Mouse (Mus musculus): ENCODE measurements around the gene Nlgn2.

- TF ChIP-seq USF1 (IDR thresholded peaks at IDR 0.05; ENCODE audit: low read depth) (no peak), CTCF (IDR thresholded peaks at IDR 0.05; ENCODE audit: control insufficient read depth, insufficient read depth, insufficient read length) (no peak), CEBPB (IDR thresholded peaks at IDR 0.05; ENCODE audit: low read depth) (no peak), MYOG (IDR thresholded peaks at IDR 0.05; ENCODE audit: control insufficient read depth, extremely low read depth, insufficient read length) (no peak), MYOD1 (IDR thresholded peaks at IDR 0.05; ENCODE audit: control insufficient read depth, insufficient read length, low read depth) (no peak), FOSL1 (IDR thresholded peaks at IDR 0.05; ENCODE audit: insufficient read depth, low read length, poor library complexity, severe bottlenecking) (no peak), MAX (IDR thresholded peaks at IDR 0.05) (no peak)
Measured at GRCm38 (mm10) chr11:69878399-69878798, 40.8 kb upstream of the Nlgn2 start.

All from C2C12 (cell line).